ENCODE assay signal across 15 mouse cellular contexts in the genomic region with DNA sequence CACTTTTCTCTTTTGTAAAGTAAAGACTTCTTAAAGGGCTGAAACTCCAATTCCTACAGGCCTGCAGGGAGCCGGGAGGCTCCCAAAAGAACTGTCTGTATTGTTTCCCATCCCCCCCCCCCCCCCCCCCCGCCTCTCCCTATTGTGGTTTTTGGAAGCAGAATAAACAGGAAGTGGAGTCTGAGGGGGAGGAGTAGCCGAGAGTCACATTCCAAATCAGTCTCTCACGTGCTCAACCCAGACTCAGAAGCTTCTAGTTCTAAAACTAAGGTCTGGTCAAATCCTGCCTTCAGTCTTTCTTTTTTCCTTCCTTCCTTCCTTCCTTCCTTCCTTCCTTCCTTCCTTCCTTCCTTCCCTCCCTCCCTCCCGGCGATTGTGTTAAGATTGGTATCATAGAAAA. TPM values are rescaled to one million over a fixed set of nuclear protein-coding genes. Genes with fewer than 3 reads are reported as not detected.
DNase-seq lines count a peak whose midpoint lies in the region; ATAC-seq and TF ChIP-seq lines count a peak whose summit lies in the region.
"Had no signal": no experiment of that assay in that cellular context is flagged by ENCODE, and none has a peak within 500 bp of the region (broad histone marks: within the 10 kb centered on the region; RNA-seq: fewer than 3 reads in every experiment).

No protein-coding gene starts in this region.

- no peak overlapping the region for H3K4me3 ChIP-seq in lung, embryonic 14.5 days (ENCODE audit: low read depth, low read length)
- H3K4me3 ChIP-seq: midbrain, embryonic 15.5 days; neural tube, embryonic 15.5 days had no signal

- ATAC-seq in lung, embryonic 14.5 days (ENCODE audit: insufficient read depth) = peak; percentile 38; the same call in 1 of the 2 replicates
- no peak for ATAC-seq in monocyte, adult 5-6 weeks (replicated peaks; ENCODE audit: insufficient number of reproducible peaks, low FRiP score, low TSS enrichment, poor library complexity, severe bottlenecking)
- ATAC-seq: intestine, postnatal 0 days; midbrain, embryonic 15.5 days had no signal

- no peaks in the 10 kb centered on the region for H3K4me1 ChIP-seq in lung, embryonic 14.5 days (ENCODE audit: insufficient read depth)
- H3K4me1 ChIP-seq: midbrain, embryonic 15.5 days; neural tube, embryonic 15.5 days had no signal

- no peak overlapping the region for H3K9ac ChIP-seq in lung, embryonic 14.5 days
- H3K9ac ChIP-seq: liver, embryonic 14.5 days; midbrain, embryonic 15.5 days; neural tube, embryonic 15.5 days had no signal

- intact Hi-C loops in heart, postnatal 14 days (cut with DNase I) = no loop called here

- no peak overlapping the region for H3K27ac ChIP-seq in lung, embryonic 14.5 days (ENCODE audit: low read depth)
- H3K27ac ChIP-seq: liver, embryonic 14.5 days; midbrain, embryonic 15.5 days; neural tube, embryonic 15.5 days had no signal

- H3K9me3 ChIP-seq in lung, embryonic 14.5 days (ENCODE audit: low read depth, low read length) = no peaks in the 10 kb centered on the region
- H3K9me3 ChIP-seq: midbrain, embryonic 15.5 days; neural tube, embryonic 15.5 days had no signal

- no peaks in the 10 kb centered on the region for H3K27me3 ChIP-seq in lung, embryonic 14.5 days (ENCODE audit: insufficient read depth, low read length)
- H3K27me3 ChIP-seq: midbrain, embryonic 15.5 days; neural tube, embryonic 15.5 days had no signal

- peak; percentile 12 to 43 for DNase-seq in heart, adult 18-20 months
- DNase-seq in heart, postnatal 14 days = no peak
- peak; percentile 58 for DNase-seq in lung, embryonic 14.5 days
- DNase-seq in lung, postnatal 4 days = no peak
- peak; percentile 21 for DNase-seq in brain, adult 2 months (ENCODE audit: low read depth, low spot score)
- peak; percentile 45 for DNase-seq in lung, postnatal 36 days
- DNase-seq in thymus, adult 18-20 months = no peak
- DNase-seq: adrenal gland, postnatal 25 days; cerebellum, adult 18-20 months; thymus, postnatal 4 days had no signal

- H3K4me2 ChIP-seq in lung, embryonic 14.5 days = no peak overlapping the region
- H3K4me2 ChIP-seq: midbrain, embryonic 15.5 days; neural tube, embryonic 15.5 days had no signal

- 15% methylated on average over 5 of the region's 6 CpGs for WGBS in lung, embryonic 14.5 days

- TF ChIP-seq CTCF in lung, embryonic 14.5 days (IDR thresholded peaks at IDR 0.05; ENCODE audit: low read depth) = no peak

- no peaks in the 10 kb centered on the region for H3K36me3 ChIP-seq in lung, embryonic 14.5 days (ENCODE audit: insufficient read depth)
- H3K36me3 ChIP-seq: midbrain, embryonic 15.5 days; neural tube, embryonic 15.5 days had no signal

RNA-seq across cellular contexts. Expression of gene Mid1ip1, which starts 14.7 kb away (rescaled TPM):
- total RNA-seq in heart, adult 18-20 months (2021) = 100 to 1,000 TPM in 1 of 2 experiments, 10 to 100 TPM in 1; 76.1 to 104 TPM
- total RNA-seq in heart, postnatal 14 days (2021) = 10 to 100 TPM; 63.9 to 77.5 TPM
- polyA plus RNA-seq in lung, embryonic 14.5 days (2014; fragmentation: Nextera tagmentation; extraction: Ambion mirVana) = 72.8 and 77.8 TPM in 2 replicates
- 67.4 to 88.1 TPM (median 74.7 TPM) in 3 replicates for total RNA-seq in monocyte, adult 5-6 weeks (2017)

Comparison
In these comparisons a context has a peak if more than half of its experiments do, and no peak if none do; other contexts are left out.
1. DNase-seq: peak in heart, adult 18-20 months (2 of 2), lung, embryonic 14.5 days (single experiment), brain, adult 2 months (single experiment) and lung, postnatal 36 days (single experiment); none in heart, postnatal 14 days (0 of 2), lung, postnatal 4 days (0 of 2) and thymus, adult 18-20 months (0 of 2).